Mouse (Mus musculus) intestine, embryonic 16.5 days (tissue): ENCODE measurements around the gene Rab10. TPM values are rescaled to one million over a fixed set of nuclear protein-coding genes. Genes with fewer than 3 reads are reported as not detected.
A peak's percentile ranks its signal among the peaks of the same experiment; 100 is the strongest.

Source experiments
- ATAC-seq: fragments of 200-750 bp; cut with Nextera tagmentation; 2 replicates; pipeline ENCODE4 v1.8.0; 2017; ENCODE audit warnings: moderate TSS enrichment, moderate library complexity
- H3K27ac ChIP-seq: fragments of 300-500 bp; sonication (generic); 2 replicates; pipeline ENCODE4 v1.5.1; 2014; ENCODE audit warnings: mild to moderate bottlenecking, low read length
- H3K27me3 ChIP-seq: fragments of 300-500 bp; sonication (generic); replicated peaks from 2 replicates; pipeline ENCODE4 v1.6.1; 2014; ENCODE audit warnings: low read length, control low read depth, mixed read lengths; ENCODE audit not compliant: control insufficient read depth, insufficient read depth
- H3K36me3 ChIP-seq: fragments of 300-500 bp; sonication (generic); 2 replicates; pipeline ENCODE4 v1.6.1; 2014; ENCODE audit warnings: low read length, control low read depth; ENCODE audit not compliant: control insufficient read depth, insufficient read depth
- H3K4me1 ChIP-seq: fragments of 300-500 bp; sonication (generic); 2 replicates; pipeline ENCODE4 v1.6.1; 2014; ENCODE audit warnings: low read length, control low read depth, mixed read lengths; ENCODE audit not compliant: control insufficient read depth, insufficient read depth
- H3K4me2 ChIP-seq: fragments of 300-500 bp; sonication (generic); 2 replicates; pipeline ENCODE4 v1.6.1; 2014; ENCODE audit warnings: low read depth, low read length, control low read depth
- H3K4me3 ChIP-seq: fragments of 300-500 bp; sonication (generic); 2 replicates; pipeline ENCODE4 v1.5.1; 2014; ENCODE audit warnings: mild to moderate bottlenecking, low read length
- H3K9ac ChIP-seq: fragments of 300-500 bp; sonication (generic); 2 replicates; pipeline ENCODE4 v1.6.1; 2014; ENCODE audit warnings: low read depth, low read length
- H3K9me3 ChIP-seq: fragments of 300-500 bp; sonication (generic); 2 replicates; pipeline ENCODE4 v1.6.1; 2016; ENCODE audit warnings: low read length, control low read depth; ENCODE audit not compliant: control insufficient read depth
- whole genome bisulfite sequencing: fragments of 180-500 bp; shearing (Covaris S2); extraction: QIAGEN DNeasy Blood & Tissue Kit; methylation state at CpG from one replicate; pipeline ENCODE4 v1.1.7; 2014; 5-methylcytosine and 5-hydroxymethylcytosine counted together
- polyA plus RNA-seq: library from polyadenylated mRNA; unstranded; fragments of >200 nt; fragmentation: Nextera tagmentation; extraction: Ambion mirVana; gene quantifications from 2 replicates; pipeline ENCODE4 v1.2.1, GENCODE M21; 2015

Gene Rab10
- polyA plus RNA-seq, 1 experiment from 2014 or later: 52.9 TPM

DNA sequence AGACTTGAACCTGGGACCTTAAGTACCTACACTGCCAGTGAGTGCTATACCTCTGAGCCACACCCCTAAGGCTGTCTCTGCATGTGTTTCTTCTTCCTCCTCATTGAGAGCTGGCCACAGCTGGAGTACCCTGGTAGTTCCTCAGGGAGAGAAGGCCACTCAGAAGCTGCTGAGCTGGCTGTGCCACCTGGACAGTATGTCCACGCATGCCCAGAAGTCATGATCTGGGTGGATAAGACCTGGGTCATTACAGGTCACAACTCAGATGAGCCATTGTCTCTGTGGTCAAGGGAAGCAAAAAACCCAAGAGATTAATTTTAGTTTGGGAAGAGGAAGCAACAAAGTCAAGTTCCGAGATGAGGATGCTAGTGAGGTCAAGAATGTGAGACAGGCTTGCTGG lies 34.4 kb upstream of the Rab10 start:
- 81% methylated on average over 2 of the region's 2 CpGs for WGBS
- no peaks in the 10 kb centered on the region for H3K9me3 ChIP-seq
- no peaks in the 10 kb centered on the region for H3K4me1 ChIP-seq
- H3K27ac ChIP-seq: no peak overlapping the region
- no peaks in the 10 kb centered on the region for H3K36me3 ChIP-seq
- no peak overlapping the region for H3K4me2 ChIP-seq
- H3K4me3 ChIP-seq: no peak overlapping the region
- no peak for ATAC-seq
- H3K27me3 ChIP-seq: no peaks in the 10 kb centered on the region
- H3K9ac ChIP-seq: no peak overlapping the region

- WGBS: 72% methylated on average over 1 of the region's 1 CpGs
- Histone ChIP-seq H3K4me1 (no peaks in the 10 kb centered on the region), H3K27me3 (no peaks in the 10 kb centered on the region), H3K36me3 (no peaks in the 10 kb centered on the region), H3K9ac (no peak overlapping the region), H3K27ac (no peak overlapping the region), H3K9me3 (no peaks in the 10 kb centered on the region), H3K4me2 (no peak overlapping the region), H3K4me3 (no peak overlapping the region)
- no peak for ATAC-seq
Measured at GRCm38 (mm10) chr12:3338931-3339330, 29.2 kb upstream of the Rab10 start.

DNA sequence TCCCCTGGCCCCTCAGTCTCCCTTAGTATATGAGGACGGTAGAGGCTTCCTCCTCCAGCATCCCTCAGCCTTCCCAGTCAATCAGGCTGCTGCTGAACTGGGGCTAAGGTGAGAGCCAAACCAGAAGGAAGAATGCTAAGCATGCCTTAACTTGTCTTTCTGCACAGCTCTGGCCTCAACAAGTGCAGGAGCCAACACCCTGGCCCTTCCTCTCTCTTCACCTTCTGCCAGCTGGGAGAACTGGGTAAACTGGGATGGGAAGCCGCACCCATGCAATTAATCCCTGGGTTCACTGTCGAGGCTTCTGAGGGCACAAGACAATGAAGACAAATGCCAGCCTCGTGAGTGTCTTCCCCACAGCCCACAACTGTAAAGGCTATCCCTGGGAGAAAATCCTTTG lies 19.9 kb upstream of the Rab10 start:
- no peaks in the 10 kb centered on the region for H3K27me3 ChIP-seq
- no peak for ATAC-seq
- no peak overlapping the region for H3K9ac ChIP-seq
- H3K9me3 ChIP-seq: no peaks in the 10 kb centered on the region
- no peak overlapping the region for H3K4me3 ChIP-seq
- WGBS: 69% methylated on average over 4 of the region's 4 CpGs
- no peak overlapping the region for H3K27ac ChIP-seq
- H3K4me1 ChIP-seq: no peaks in the 10 kb centered on the region
- no peak overlapping the region for H3K4me2 ChIP-seq
- no peaks in the 10 kb centered on the region for H3K36me3 ChIP-seq

DNA sequence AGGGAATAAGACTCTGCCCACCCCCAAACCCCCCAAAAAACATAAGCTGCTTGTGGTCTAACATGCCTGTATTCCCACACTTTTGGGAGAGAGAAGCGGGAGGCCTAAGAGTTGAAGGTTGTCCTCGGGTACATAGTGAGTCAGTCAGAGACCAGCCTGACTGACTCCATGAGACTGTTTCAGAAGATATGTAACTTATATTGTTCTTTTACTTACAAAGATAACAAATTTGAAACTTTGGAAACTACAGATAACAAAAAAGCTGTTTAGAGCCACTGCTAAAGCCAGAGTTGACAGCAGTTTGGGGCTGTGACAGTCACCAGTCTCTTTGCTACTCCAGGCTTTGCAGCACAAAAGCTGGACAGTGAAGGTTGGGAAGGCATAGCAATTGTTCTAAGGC lies 15.5 kb upstream of the Rab10 start:
- WGBS: 89% methylated on average over 2 of the region's 2 CpGs
- Histone ChIP-seq H3K4me1 (no peaks in the 10 kb centered on the region), H3K9ac (no peak overlapping the region), H3K27ac (no peak overlapping the region), H3K4me2 (no peak overlapping the region), H3K36me3 (no peaks in the 10 kb centered on the region), H3K27me3 (no peaks in the 10 kb centered on the region), H3K4me3 (no peak overlapping the region), H3K9me3 (no peaks in the 10 kb centered on the region)
- no peak for ATAC-seq

- H3K9ac ChIP-seq: no peak overlapping the region
- H3K27ac ChIP-seq: no peak overlapping the region
- H3K4me1 ChIP-seq: no peaks in the 10 kb centered on the region
- H3K27me3 ChIP-seq: no peaks in the 10 kb centered on the region
- 70% methylated on average over 6 of the region's 6 CpGs for WGBS
- no peaks in the 10 kb centered on the region for H3K9me3 ChIP-seq
- no peaks in the 10 kb centered on the region for H3K36me3 ChIP-seq
- no peak for ATAC-seq
- no peak overlapping the region for H3K4me3 ChIP-seq
- no peak overlapping the region for H3K4me2 ChIP-seq
Measured at GRCm38 (mm10) chr12:3323241-3323640, 13.5 kb upstream of the Rab10 start.

DNA sequence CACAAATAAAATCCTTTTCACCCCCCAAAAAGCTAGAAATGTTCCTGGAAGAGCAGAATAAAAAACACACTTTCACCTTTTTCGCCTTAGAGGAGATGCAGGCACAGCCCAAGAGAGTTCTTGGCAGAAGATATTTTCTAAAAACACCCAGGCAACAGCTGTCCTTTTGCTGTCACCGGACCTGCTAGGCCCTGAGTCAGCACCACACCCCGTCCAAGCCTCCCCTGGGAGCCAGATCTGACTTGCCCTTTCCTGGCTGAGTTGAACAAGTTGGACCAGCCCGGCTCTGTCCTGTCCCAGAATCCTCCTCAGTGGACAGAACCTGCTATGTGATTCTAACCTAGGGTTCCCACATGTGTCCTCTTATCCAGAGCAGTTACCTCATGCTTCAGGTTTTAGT lies 9.6 kb upstream of the Rab10 start:
- 70% methylated on average over 4 of the region's 4 CpGs for WGBS
- no peaks in the 10 kb centered on the region for H3K36me3 ChIP-seq
- H3K27me3 ChIP-seq: no peaks in the 10 kb centered on the region
- H3K4me3 ChIP-seq: no peak overlapping the region
- H3K9me3 ChIP-seq: no peaks in the 10 kb centered on the region
- no peak for ATAC-seq
- H3K27ac ChIP-seq: no peak overlapping the region
- H3K4me1 ChIP-seq: no peaks in the 10 kb centered on the region
- H3K9ac ChIP-seq: no peak overlapping the region
- H3K4me2 ChIP-seq: no peak overlapping the region

DNA sequence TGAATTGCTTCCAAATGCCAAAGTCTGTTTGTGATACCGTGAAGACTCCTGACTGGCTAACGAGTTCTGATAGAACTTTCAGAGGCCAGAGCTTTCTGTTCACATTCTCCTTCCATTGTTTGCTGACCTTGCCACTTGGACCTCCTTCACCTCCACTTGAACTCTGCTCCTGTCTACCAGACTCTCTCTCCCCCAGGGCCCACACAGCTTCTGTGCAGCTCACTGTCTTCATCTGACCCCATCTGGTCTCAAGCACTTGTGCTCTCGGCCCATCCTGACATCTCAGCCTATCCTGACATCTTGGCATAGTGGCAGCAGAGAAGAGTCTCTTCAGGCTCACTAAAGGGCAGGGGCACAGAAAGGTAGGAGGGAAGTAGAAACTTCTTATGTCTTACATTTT lies 7.2 kb upstream of the Rab10 start:
- H3K4me1 ChIP-seq: no peaks in the 10 kb centered on the region
- H3K36me3 ChIP-seq: no peaks in the 10 kb centered on the region
- no peak for ATAC-seq
- H3K9me3 ChIP-seq: no peaks in the 10 kb centered on the region
- H3K4me3 ChIP-seq: no peak overlapping the region
- no peak overlapping the region for H3K9ac ChIP-seq
- H3K4me2 ChIP-seq: no peak overlapping the region
- no peak overlapping the region for H3K27ac ChIP-seq
- 44% methylated on average over 3 of the region's 3 CpGs for WGBS
- no peaks in the 10 kb centered on the region for H3K27me3 ChIP-seq

DNA sequence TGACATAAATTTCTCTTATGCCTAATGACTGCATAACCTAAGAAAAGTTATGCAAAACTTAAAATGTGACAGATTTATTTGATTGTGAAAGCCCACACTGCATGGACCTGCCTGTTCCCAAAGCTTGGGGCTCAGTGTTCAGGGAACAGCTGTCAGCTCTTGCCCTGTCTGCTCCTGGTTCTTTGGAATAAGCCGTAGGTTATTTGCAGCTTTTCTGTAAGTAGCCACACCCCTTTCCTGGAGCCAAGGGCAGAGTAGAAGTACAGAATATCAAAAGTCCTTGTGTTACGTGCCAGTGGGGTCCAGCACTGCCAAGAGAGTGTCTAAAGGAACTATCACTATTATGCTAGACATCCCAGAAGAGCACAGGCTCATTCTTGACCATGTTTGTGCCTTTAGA lies 6.3 kb upstream of the Rab10 start:
- H3K4me3 ChIP-seq: no peak overlapping the region
- no peaks in the 10 kb centered on the region for H3K27me3 ChIP-seq
- no peaks in the 10 kb centered on the region for H3K9me3 ChIP-seq
- ATAC-seq: peak; percentile 53
- H3K9ac ChIP-seq: no peak overlapping the region
- H3K36me3 ChIP-seq: no peaks in the 10 kb centered on the region
- no peak overlapping the region for H3K4me2 ChIP-seq
- H3K27ac ChIP-seq: no peak overlapping the region
- 33% methylated on average over 2 of the region's 2 CpGs for WGBS
- no peaks in the 10 kb centered on the region for H3K4me1 ChIP-seq

DNA sequence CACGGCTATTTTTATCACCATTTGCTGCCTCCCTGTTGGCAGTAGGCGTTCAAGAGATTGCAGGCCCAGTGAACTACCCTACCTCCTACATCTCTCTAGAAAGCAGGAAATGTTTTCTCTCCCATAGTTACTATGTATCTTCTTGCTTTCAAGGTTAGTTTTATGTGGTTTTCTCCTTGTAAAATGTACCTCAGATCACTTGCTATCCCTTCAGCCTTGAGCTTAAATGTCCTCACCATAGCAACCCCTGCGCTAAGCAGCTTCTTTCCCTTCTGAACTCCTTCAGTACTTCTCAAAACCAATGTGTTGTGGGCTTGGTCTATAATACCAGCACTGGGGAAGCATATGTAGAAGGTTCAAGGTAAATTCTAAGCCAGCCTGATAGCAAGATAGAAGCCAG lies 3.1 kb upstream of the Rab10 start:
- WGBS: 79% methylated on average over 3 of the region's 3 CpGs
- H3K27me3 ChIP-seq: no peaks in the 10 kb centered on the region
- H3K9ac ChIP-seq: no peak overlapping the region
- no peak overlapping the region for H3K4me2 ChIP-seq
- no peaks in the 10 kb centered on the region for H3K36me3 ChIP-seq
- H3K27ac ChIP-seq: no peak overlapping the region
- no peaks in the 10 kb centered on the region for H3K9me3 ChIP-seq
- no peak overlapping the region for H3K4me3 ChIP-seq
- no peak for ATAC-seq
- peaks cover under 1% of the 10 kb centered on the region; the same call in 1 of the 2 replicates for H3K4me1 ChIP-seq

- H3K4me3 ChIP-seq: peak overlapping the region; percentile 91
- H3K27ac ChIP-seq: peak overlapping the region; percentile 76
- peaks cover 8% of the 10 kb centered on the region for H3K4me1 ChIP-seq
- H3K9ac ChIP-seq: peak overlapping the region; percentile 71
- H3K27me3 ChIP-seq: no peaks in the 10 kb centered on the region
- no peak for ATAC-seq
- no peaks in the 10 kb centered on the region for H3K36me3 ChIP-seq
- WGBS: 4% methylated on average over 15 of the region's 15 CpGs
- no peaks in the 10 kb centered on the region for H3K9me3 ChIP-seq
- peak overlapping the region; percentile 80 for H3K4me2 ChIP-seq
Measured at GRCm38 (mm10) chr12:3310321-3310692, 538 bp upstream of the Rab10 start.
